Mouse (Mus musculus) adrenal gland, postnatal 0 days (tissue): Measurements from ENCODE around the gene Nt5c3b. TPM values are rescaled to one million over a fixed set of nuclear protein-coding genes. Genes with fewer than 3 reads are reported as not detected.

Experiments used
- microRNA-seq: library from miRNA; unstranded; fragments of <30 nt; microRNA quantifications from one replicate; pipeline ENCODE4, GENCODE M21; 2016; ENCODE audit warnings: borderline replicate concordance; ENCODE audit not compliant: insufficient number of aligned reads
- polyA plus RNA-seq: library from polyadenylated mRNA; unstranded; fragments of >200 nt; fragmentation: Nextera tagmentation; extraction: Ambion mirVana; gene quantifications from 2 replicates; pipeline ENCODE4 v1.2.1, GENCODE M21; 2015

The Nt5c3b gene
- 137 and 142 TPM in 2 replicates for polyA plus RNA-seq

DNA sequence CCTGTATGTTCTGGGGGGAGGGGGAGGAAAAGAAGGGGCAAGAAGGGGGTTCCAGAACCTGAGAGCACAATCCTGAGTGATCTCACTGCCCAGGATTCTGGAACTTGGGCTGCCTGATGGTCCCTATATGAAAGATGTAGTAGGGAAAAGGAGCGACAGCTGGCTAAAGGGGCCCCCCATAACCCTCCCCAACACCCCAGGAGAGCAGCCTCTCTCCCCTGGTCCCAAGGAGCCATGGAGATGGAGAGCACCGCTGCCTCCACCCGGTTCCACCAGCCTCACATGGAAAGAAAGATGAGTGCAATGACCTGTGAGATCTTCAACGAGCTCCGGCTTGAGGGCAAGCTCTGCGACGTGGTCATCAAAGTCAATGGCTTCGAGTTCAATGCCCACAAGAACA lies at the start of gene Nt5c3b, which contains the start of gene Klhl10:
TSS of gene Nt5c3b (minus strand) at position 12 of the 400 bp plus-strand sequence.
TSS of gene Klhl10 (plus strand) at position 121 of the 400 bp plus-strand sequence.

DNA sequence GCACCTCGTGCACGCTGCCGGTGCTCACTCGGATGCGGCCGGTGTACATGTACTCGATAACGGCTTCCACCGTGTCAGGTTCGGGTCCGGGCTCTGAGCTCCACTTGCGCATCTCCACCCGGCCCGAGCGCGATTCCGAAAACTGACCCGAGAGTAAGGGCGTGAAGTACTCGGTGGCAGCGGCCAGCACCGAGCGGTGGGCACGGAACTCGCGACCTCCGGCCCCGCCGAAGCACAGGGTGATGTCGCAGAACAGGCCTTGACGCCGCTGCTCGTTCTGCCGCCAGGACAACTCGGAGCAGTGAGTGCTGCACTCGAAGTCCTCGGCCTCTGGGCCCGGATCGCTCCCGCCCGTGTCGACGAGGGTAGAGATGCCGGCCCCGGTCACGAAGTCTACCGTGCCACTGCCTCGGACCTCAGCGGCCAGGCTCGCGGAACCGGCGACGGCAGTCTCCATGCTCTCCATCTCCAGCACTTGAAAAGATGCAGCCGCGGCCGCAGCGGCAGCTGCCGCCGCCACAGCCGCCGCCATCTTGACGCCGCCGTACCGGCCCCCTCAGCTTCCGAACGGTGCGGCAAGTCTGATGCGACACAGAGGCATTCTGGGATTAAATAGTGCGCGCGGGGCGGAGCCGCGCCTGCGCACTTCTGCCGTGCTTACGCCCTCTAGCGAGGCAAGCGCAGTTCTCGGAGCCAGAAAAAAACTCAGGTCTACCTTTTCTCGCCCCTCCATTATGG lies 30.8 kb upstream of the Nt5c3b start, which contains the start of gene Klhl11:
TSS of gene Klhl11 (minus strand) at position 545 of the 738 bp plus-strand sequence.

DNA sequence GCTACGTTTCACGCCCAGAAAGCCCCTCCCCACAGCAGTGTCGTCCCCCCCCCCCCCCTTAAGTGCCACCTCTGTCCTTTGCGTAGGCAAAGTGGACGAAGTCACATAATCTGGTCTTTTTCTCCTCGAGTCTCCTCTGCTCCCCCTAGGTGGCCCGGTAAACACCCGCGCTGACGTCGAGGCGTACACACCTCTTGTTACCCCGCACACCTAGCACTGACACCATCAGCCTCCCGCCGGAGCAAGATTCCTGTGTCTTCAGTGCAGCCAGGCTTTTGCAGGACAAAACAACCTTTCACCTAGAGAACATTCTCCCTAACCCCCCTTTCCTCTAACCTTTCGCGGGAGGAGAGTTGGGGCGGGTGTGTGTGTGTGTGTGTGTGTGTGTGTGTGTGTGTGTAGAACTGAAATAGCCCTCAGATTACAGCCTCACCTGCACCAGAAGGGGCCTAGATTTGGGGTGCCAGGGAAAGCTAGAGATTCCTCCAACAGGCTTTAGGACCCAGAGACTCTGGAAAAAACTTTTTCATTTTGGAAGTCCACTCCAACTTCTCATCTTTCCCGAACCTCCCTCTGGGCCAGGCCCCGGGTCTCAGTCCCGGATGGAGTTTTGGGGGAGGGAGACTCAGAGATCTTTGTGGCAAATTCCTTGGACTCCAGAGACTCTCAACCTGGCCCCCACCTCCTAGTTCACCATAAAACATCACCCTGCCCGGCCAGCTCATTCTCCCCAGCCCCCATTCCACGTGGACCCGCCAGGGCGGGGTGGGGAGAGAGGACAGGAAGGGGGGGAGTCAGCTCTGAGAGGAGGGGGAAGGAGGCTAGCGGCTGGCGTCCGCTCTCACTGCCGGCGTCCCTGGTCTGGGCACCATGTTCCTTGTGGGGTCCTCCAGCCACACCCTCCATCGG lies 26.4 kb downstream of the Nt5c3b start, which contains the start of gene Fkbp10:
TSS of gene Fkbp10 (plus strand) at position 784 of the 909 bp plus-strand sequence.

DNA sequence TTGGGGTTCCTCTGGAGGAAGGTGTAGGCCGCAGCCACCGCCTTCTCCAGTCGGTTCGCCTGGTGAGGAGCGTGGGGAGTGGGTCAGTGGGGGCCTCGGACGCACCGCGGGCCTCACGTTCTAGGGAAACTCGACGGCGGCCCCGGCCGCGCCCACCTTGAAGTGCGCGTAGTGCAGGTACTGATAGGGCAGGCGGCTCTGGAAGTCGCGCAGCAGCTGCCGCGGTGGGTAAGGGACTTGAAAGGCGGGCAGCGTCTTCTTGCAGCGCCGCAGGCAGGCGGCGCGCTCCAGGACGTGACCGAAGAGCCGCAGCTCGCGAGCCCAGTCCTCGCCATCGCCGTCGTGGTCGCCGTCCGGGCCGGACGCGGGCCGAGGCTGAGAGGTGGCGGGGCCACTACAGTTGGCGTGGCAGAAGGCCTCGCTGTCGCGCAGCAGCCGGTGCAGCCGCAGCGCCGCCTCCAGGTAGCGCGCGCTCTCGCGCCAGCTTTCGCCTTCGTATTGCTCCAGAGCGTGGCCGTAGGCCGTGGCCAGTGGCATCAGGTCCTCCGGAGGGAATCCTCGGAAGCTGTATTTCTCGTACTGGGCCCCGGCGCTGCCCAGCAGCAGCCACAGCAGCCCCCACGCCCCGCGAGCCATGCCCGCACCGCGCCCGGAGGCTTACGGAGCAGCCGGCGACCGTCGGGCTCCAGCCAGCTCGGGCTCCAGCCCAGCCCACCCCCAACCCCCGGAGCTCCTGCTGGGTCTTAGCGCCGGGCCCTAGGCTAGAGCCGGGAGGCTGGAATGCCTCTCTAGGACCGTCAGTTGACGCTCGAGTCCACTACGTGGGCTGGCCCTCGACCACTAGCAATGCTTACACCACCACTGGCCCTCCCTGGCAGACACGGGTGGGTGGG lies 27.3 kb downstream of the Nt5c3b start, which contains the start of gene P3h4:
TSS of gene P3h4 (minus strand) at position 816 of the 893 bp plus-strand sequence.

DNA sequence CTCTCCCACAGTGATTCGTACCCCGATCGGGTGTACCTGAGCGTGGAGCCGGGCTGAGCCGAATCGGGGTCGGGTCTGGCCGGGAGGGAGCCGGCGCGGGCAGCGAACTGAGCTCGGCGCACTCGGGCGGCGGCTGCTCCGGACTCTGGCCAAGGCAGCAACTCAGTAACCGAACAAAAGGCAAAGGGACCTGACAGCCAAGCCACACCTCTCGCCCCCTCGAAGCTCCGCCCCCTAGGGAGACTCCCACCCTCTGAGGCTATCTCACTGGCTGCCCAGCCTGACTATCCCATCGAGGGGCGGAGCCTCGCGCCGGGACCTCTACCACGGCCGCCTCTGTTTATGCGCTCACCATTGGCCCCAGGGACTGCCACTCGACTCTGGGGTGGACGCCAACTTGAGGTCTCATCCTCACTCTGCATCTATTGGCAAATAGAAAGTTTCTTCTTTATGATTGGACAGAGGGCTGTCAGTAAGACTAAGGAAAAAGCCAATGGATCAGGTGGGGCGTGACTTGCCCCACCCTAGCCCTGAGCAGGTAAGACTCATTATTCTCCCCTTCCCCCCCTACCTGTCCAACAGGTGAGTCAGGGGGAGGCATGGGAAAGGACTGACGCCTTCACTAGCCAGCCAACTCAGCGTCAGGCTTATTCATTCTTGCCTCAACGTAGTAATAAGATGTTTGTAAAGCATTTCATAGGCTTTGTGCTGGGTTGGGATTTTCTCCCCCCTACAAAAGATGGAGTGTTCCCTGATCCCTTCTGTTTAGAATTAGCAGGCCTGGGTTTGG lies 43.8 kb downstream of the Nt5c3b start, which contains the start of gene Jup:
TSS of gene Jup (minus strand) at position 164 of the 790 bp plus-strand sequence.

Small RNA genes within 50 kb of the gene (microRNA-seq; reads per million reads assigned to microRNA genes)
- not detected for gene Gm27374
- gene Mir7116 = 1.4 reads per million

Other genes starting within 250 kb of the Nt5c3b start
- 0.08 TPM in 1 of 2 replicates, not detected in the other for gene Krt9, start 248.6 kb downstream of the Nt5c3b start, polyA plus RNA-seq
- 9.3 and 9.4 TPM in 2 replicates for gene Krt14, start 234.3 kb downstream of the Nt5c3b start, polyA plus RNA-seq
- gene Krt16, start 192.9 kb downstream of the Nt5c3b start, polyA plus RNA-seq = not detected in 2 replicates
- 0.72 and 0.82 TPM in 2 replicates for gene Krt17, start 180.8 kb downstream of the Nt5c3b start, polyA plus RNA-seq
- not detected in 2 replicates for gene Krt42, start 171.9 kb downstream of the Nt5c3b start, polyA plus RNA-seq
- gene Eif1, start 121.9 kb downstream of the Nt5c3b start, polyA plus RNA-seq = 1,336 and 1,597 TPM in 2 replicates
- 0.72 TPM in 1 of 2 replicates, not detected in the other for gene Gast, start 107.4 kb downstream of the Nt5c3b start, polyA plus RNA-seq
- gene Hap1, start 85.7 kb downstream of the Nt5c3b start, polyA plus RNA-seq = 59.6 and 68.7 TPM in 2 replicates
- gene Jup, start 44.0 kb downstream of the Nt5c3b start, polyA plus RNA-seq = 48.8 and 57.2 TPM in 2 replicates
- 52.1 and 53.7 TPM in 2 replicates for gene P3h4, start 27.0 kb downstream of the Nt5c3b start, polyA plus RNA-seq
- 61.0 and 61.6 TPM in 2 replicates for gene Fkbp10, start 26.1 kb downstream of the Nt5c3b start, polyA plus RNA-seq
- gene Klhl10, start 109 bp upstream of the Nt5c3b start, polyA plus RNA-seq = 0.39 and 0.88 TPM in 2 replicates
- gene Klhl11, start 30.9 kb upstream of the Nt5c3b start, polyA plus RNA-seq = 3.5 and 5.8 TPM in 2 replicates
- gene Acly, start 86.2 kb upstream of the Nt5c3b start, polyA plus RNA-seq = 194 and 398 TPM in 2 replicates
- 0.84 and 1.9 TPM in 2 replicates for gene Ttc25, start 103.8 kb upstream of the Nt5c3b start, polyA plus RNA-seq
- 53.5 and 65.6 TPM in 2 replicates for gene Cnp, start 133.1 kb upstream of the Nt5c3b start, polyA plus RNA-seq
- 42.2 and 47.3 TPM in 2 replicates for gene Nkiras2, start 177.4 kb upstream of the Nt5c3b start, polyA plus RNA-seq
- 99.2 and 155 TPM in 2 replicates for gene Dnajc7, start 178.4 kb upstream of the Nt5c3b start, polyA plus RNA-seq